Mouse (Mus musculus) c-Kit-negative CD71-positive TER-119-positive erythroid progenitor cells, embryonic 14.5 days (primary cell): ENCODE measurements around the gene Cdhr3.
"Not testable (repeated sequence)": the region's sequence is repeated elsewhere in the genome, so short reads cannot be mapped to it uniquely, and the experiment has no call there.

ENCODE experiments used
- DNase-seq: peaks from one replicate; pipeline ENCODE4 v3.0.0-alpha.2; 2013; ENCODE audit warnings: low read depth, low spot score

Gene Cdhr3

GRCm38 (mm10) chr12:33076309-33076708 is 16.4 kb downstream of the Cdhr3 start:
- DNase-seq, result no peak

DNA sequence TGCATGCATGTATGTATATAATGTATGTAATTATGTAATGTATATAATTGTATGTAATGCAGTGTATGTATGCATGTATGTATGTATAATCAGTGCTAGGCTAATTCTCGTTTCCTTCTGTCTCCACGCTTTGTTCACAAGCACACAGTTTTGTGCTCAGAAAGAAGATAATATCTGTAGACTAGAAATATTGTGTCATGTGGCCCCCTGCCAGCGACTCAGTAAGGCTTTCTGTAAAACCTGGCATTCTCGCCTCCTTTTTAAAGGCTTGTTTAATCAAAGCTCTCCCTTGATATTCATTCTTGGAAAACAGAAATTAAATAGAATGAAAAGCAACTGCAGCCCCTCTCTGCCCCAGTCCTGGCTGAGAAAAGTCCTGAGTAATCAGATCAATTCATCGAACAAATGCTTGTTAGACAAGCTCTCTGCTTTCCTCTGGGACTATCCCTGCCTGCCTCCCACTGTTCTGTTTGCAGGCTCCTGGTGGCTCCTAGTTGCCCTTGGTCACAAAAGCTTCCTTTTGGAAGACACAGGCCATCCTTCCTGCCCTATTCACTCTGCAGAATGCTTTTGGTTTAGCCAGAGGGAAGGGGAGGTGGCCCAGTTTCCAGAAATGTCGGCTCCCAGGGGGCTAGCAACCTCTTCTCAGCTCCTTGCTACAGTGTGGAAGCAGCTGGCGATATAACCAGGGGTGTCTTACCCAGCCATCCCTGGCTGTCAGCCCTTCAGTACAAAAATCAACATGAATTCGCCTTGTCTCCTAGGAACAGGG is 20.6 kb downstream of the Cdhr3 start:
- DNase-seq, result no peak

GRCm38 (mm10) chr12:33068977-33069376 is 23.7 kb downstream of the Cdhr3 start:
- DNase-seq, result no peak

GRCm38 (mm10) chr12:33066355-33066754 is 26.3 kb downstream of the Cdhr3 start:
- DNase-seq, result no peak

DNA sequence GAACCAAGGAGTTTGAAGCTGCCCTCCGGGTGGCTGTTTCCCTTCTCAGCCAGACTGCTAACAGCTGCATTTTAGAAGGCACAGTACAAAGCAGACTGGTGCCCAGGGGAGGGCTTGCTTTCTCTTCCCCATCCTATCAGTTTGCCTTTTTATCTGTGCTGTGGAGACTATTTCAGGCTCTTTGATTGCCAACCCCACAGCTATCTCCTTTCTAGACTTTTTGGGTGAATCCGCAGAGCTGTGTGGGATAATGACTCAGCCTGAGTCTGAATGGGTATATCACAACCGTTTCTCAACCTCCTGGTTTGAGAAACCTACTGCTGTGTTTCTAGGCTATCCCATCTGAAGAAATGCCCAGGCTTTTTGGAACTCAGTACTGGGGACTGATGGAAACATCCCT is 27.5 kb downstream of the Cdhr3 start:
- DNase-seq, result no peak

DNA sequence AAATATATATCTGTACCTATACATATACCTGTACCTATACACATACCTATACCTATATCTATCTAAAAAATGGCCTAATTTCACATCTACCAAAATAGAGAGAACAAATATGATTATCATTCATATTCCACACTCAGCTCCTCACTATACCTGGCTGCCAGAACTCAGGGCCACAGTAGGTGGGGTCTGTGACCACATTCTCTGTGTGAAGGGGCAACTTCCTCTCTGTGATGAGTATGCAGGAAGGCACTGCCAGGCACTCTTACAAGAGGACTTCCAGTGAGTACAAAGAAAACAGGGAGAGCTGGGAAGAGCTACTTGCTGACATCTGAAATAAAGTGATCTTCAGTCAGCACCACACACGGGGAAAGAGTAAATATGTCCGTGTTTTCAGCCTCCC is 28.4 kb downstream of the Cdhr3 start:
- no peak for DNase-seq

DNA sequence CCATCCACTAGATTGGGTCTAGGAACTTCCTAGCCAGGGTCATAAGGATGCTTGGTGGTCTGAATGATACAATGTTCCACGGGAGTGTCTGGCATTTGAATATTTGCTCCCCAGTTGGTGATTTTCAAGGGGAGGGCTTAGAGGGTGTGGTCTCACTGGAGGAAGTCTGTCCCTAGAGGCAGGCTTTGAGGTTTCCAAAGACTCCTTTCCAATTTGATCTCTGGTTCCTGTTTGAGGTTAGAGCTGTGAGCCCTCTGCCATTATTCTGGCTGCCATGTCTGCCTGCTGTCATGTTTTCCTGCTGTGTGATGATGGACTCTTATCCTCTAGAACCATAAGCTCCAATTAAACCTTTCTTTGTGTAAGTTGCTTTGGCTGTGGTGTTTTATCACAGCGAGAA is 29.4 kb downstream of the Cdhr3 start:
- DNase-seq, result no peak

GRCm38 (mm10) chr12:33062379-33062778 is 30.3 kb downstream of the Cdhr3 start:
- DNase-seq, result not testable (repeated sequence)

GRCm38 (mm10) chr12:33061651-33062050 is 31.0 kb downstream of the Cdhr3 start:
- DNase-seq, result no peak

GRCm38 (mm10) chr12:33057231-33058048 is 35.2 kb downstream of the Cdhr3 start:
- no peak for DNase-seq

- no peak for DNase-seq
These were observed 36.1 kb downstream of the Cdhr3 start for GRCm38 (mm10) chr12:33056574-33056973.

- no peak for DNase-seq
These were observed 36.6 kb downstream of the Cdhr3 start for GRCm38 (mm10) chr12:33056074-33056473.

DNA sequence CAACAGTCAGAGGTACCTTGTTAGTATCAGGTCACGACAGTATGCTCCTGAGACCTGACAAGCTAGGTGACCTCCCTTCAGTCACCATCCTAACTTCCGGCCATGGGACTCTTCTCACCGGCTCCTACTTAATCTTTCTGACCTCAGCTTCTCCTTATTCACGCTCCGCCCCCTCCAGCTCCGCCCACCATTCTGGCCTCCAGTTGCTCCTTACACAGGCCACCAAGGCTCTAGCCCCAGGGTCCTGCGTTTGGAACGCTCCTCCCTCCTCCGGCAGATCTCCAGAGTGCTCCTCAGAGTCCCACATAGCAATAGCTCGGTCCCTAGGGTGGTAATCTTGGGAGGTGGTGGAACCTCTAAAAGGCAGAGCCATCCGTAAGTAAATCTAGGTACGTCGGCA is 38.9 kb downstream of the Cdhr3 start:
- DNase-seq, result no peak

DNA sequence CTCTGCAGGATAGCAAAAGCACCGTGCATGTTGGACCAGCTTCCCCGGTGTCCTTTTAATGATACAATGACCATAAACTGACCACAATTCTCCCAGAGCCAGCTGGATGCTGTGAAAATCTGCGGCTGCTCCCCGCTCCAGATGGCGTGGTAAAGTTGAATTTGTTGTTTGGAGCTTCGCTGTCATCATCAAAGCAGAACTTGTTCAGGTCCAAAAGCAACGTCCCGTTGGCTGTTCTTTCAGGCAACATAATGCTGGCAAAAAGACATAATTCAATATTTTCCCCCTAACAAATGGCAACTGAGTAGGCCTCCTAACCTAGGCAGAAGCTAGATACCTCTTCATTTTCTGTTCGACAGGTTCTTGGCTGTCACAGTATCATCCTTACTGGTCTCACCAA is 39.4 kb downstream of the Cdhr3 start:
- no peak for DNase-seq

DNA sequence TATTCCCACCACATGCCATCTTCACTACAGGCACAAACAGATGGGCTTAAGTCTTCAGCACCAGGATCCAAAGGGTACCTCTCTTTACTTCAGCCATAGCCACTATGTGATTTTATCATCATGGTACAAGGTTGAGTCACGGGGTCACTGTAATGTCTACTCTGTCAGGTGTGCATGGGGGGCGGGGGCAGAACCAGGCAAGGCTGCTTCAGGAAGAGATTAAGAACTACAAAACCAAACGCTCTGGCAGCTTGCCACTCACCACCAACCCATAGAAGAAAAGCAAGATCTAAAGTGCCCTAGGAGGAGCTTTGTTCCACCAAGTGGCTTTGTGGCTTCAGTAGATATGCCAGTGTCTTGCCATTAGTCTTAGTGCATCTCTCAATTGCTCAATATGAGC is 44.3 kb downstream of the Cdhr3 start:
- DNase-seq, result no peak

GRCm38 (mm10) chr12:33046434-33046833 is 46.2 kb downstream of the Cdhr3 start:
- no peak for DNase-seq

GRCm38 (mm10) chr12:33045533-33046361 is 46.9 kb downstream of the Cdhr3 start:
- DNase-seq, result no peak

DNA sequence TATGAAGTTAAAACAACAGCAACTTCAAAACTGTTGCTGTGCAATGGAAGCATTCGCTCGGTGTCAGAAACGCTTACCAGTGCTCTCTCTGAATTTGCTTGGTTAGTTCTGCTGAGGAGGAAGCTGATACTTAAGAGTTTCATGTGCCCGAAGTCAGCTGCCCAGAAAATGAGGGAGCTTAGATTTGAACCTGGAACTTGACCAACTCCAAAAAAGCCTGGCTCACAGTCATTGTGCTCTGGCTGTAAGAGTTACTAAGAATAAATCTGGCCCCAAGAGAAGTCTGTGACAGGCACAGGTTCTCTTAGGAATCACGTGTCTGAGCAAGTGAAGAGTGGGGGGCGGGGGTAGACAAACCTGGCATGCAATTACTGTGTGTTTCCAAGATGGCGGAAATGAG is 51.2 kb downstream of the Cdhr3 start:
- no peak for DNase-seq

- DNase-seq, result no peak
These were observed 51.9 kb downstream of the Cdhr3 start for GRCm38 (mm10) chr12:33040811-33041210.

GRCm38 (mm10) chr12:33038676-33039075 is 54.0 kb downstream of the Cdhr3 start:
- DNase-seq, result no peak

- DNase-seq, result no peak
These were observed 56.8 kb downstream of the Cdhr3 start for GRCm38 (mm10) chr12:33035719-33036521.
